Mouse (Mus musculus) liver, adult 2 months (tissue): ENCODE data around the gene Arhgef3.

Experiments
- CTCF ChIP-seq: fragments of 200-500 bp; IDR thresholded peaks from 2 replicates; pipeline ENCODE4 v1.5.1; 2011; ENCODE audit warnings: low read depth, low read length, control low read depth
- POLR2A ChIP-seq: fragments of 200-500 bp; IDR thresholded peaks from 2 replicates; pipeline ENCODE4 v1.6.1; 2011; ENCODE audit warnings: low read length, control low read depth; ENCODE audit not compliant: insufficient read depth; ENCODE audit errors: extremely low read depth

DNA sequence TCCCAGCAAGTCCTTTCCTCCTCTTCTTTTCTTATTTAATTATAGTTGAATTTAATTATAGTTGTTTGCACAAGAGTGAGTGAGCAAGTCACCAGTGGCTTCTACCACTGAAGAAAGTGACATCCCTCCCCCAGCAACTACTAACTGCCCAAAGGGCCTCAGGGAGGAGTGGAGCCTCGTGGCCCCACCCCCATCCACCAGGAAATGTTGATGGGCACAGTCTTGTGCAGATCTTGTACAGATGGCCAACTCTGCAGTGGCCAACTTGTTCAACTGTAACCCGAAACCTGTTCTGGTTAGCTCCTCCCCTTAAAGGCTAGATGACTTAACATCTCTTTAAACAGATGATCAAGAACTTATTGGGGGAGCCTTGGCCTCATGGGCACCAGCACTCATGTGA is 275.0 kb downstream of the Arhgef3 start:
- TF ChIP-seq CTCF (no peak), POLR2A (no peak)
